In the genomic region with DNA sequence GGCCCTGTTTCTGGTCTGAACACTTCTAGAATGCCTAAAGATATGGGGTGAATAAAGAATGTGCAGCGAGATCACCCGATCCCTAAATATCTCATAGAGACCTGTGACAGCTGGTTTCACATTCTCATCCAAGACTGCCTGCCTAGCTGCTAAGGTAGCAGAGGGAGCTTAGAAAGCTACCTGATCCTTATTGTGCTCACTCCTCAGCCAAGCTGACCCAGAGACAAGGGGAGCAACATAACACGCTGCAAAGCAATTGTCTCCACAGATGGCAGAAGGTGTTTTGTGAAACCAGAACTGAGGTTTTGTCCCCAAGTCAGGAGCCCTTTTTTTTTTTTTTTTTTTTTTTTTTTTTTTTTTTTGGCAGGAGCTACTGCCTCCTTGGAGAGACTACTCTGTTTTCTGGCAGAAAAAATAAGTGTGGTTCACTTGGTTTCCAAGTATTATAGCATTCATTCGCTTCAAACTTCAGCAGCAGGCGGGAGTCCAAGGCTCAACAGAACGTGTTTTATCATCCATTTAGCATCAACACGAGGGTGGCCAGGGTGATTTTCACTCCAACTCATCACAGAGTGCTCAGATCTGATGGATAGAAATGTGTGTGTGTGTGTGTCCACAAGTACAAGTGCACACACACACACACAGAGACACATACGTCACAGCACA, we compare ENCODE assay signal across 13 mouse cellular contexts. TPM values are rescaled to one million over a fixed set of nuclear protein-coding genes. Genes with fewer than 3 reads are reported as not detected.
DNase-seq lines count a peak whose midpoint lies in the region; ATAC-seq lines count a peak whose summit lies in the region.
"Had no signal": no experiment of that assay in that cellular context is flagged by ENCODE, and none has a peak within 500 bp of the region (broad histone marks: within the 10 kb centered on the region; RNA-seq: fewer than 3 reads in every experiment).

No protein-coding gene starts in this region.

- ATAC-seq in embryonic facial prominence, embryonic 14.5 days (ENCODE audit: low read depth): peak; percentile 86; the same call in 1 of the 2 replicates
- peak; percentile 63; the same call in 1 of the 2 replicates for ATAC-seq in forebrain, embryonic 14.5 days

- no peak overlapping the region for H3K4me2 ChIP-seq in embryonic facial prominence, embryonic 14.5 days (ENCODE audit: low read depth, low read length)
- no peak overlapping the region for H3K4me2 ChIP-seq in forebrain, embryonic 14.5 days (ENCODE audit: low read length)
- H3K4me2 ChIP-seq: kidney, embryonic 15.5 days had no signal

- H3K4me1 ChIP-seq in embryonic facial prominence, embryonic 14.5 days (ENCODE audit: control insufficient read depth, insufficient read depth, low read length): 0 out of 2 replicates have a peak, but pooled peaks cover 8% of the 10 kb centered on the region
- H3K4me1 ChIP-seq in embryonic facial prominence, embryonic 10.5 days: no peaks in the 10 kb centered on the region
- H3K4me1 ChIP-seq in forebrain, embryonic 14.5 days (ENCODE audit: control insufficient read depth, insufficient read depth, low read length): peaks cover 5% of the 10 kb centered on the region
- H3K4me1 ChIP-seq: kidney, embryonic 15.5 days; megakaryocyte, embryonic 14.5 days had no signal

- no peaks in the 10 kb centered on the region for H3K36me3 ChIP-seq in embryonic facial prominence, embryonic 14.5 days (ENCODE audit: control insufficient read depth, insufficient read depth, low read length)
- no peaks in the 10 kb centered on the region for H3K36me3 ChIP-seq in embryonic facial prominence, embryonic 10.5 days (replicated peaks)
- no peaks in the 10 kb centered on the region; the same call in 1 of the 2 replicates for H3K36me3 ChIP-seq in forebrain, embryonic 14.5 days (ENCODE audit: control insufficient read depth, insufficient read depth, low read length)
- H3K36me3 ChIP-seq: kidney, embryonic 15.5 days had no signal

- H3K27ac ChIP-seq in embryonic facial prominence, embryonic 14.5 days (replicated peaks; ENCODE audit: low read depth, low read length): no peak overlapping the region; the same call in 1 of the 2 replicates
- H3K27ac ChIP-seq in embryonic facial prominence, embryonic 10.5 days (replicated peaks): no peak overlapping the region
- peak overlapping the region; percentile 21; the same call in 1 of the 2 replicates for H3K27ac ChIP-seq in forebrain, embryonic 14.5 days (ENCODE audit: low read depth, low read length)
- H3K27ac ChIP-seq: kidney, embryonic 15.5 days had no signal

- no peaks in the 10 kb centered on the region for H3K27me3 ChIP-seq in embryonic facial prominence, embryonic 14.5 days (replicated peaks; ENCODE audit: control insufficient read depth, insufficient read depth, low read length)
- no peaks in the 10 kb centered on the region for H3K27me3 ChIP-seq in embryonic facial prominence, embryonic 10.5 days (replicated peaks; ENCODE audit: low read depth, poor library complexity, severe bottlenecking)
- H3K27me3 ChIP-seq in forebrain, embryonic 14.5 days (replicated peaks; ENCODE audit: control insufficient read depth, insufficient read depth, low read length): no peaks in the 10 kb centered on the region
- H3K27me3 ChIP-seq: kidney, embryonic 15.5 days; megakaryocyte, embryonic 14.5 days had no signal

- no peaks in the 10 kb centered on the region for H3K9me3 ChIP-seq in embryonic facial prominence, embryonic 14.5 days (ENCODE audit: control insufficient read depth, low read length)
- no peaks in the 10 kb centered on the region for H3K9me3 ChIP-seq in embryonic facial prominence, embryonic 10.5 days
- no peaks in the 10 kb centered on the region for H3K9me3 ChIP-seq in forebrain, embryonic 14.5 days (replicated peaks; ENCODE audit: control insufficient read depth, low read length)
- H3K9me3 ChIP-seq: kidney, embryonic 15.5 days had no signal

- H3K9ac ChIP-seq in embryonic facial prominence, embryonic 14.5 days (ENCODE audit: low read depth, low read length): no peak overlapping the region
- no peak overlapping the region for H3K9ac ChIP-seq in forebrain, embryonic 14.5 days (ENCODE audit: low read length)
- H3K9ac ChIP-seq: kidney, embryonic 15.5 days had no signal

- no peak overlapping the region for H3K4me3 ChIP-seq in embryonic facial prominence, embryonic 14.5 days (ENCODE audit: low read depth, low read length)
- H3K4me3 ChIP-seq in embryonic facial prominence, embryonic 10.5 days: no peak overlapping the region
- H3K4me3 ChIP-seq in forebrain, embryonic 14.5 days (ENCODE audit: low read depth, low read length): no peak overlapping the region
- H3K4me3 ChIP-seq: kidney, embryonic 15.5 days; megakaryocyte, embryonic 14.5 days; myocyte had no signal

- DNase-seq in embryonic facial prominence, embryonic 14.5 days (ENCODE audit: low spot score): peak; percentile 77
- DNase-seq in embryonic facial prominence, embryonic 10.5 days (ENCODE audit: low spot score): no peak
- peak; percentile 29 for DNase-seq in layer of hippocampus, adult 11-12 months (ENCODE audit: low spot score)
- no peak for DNase-seq in layer of hippocampus, adult 9-10 months (ENCODE audit: low spot score)
- peak; percentile 82 for DNase-seq in forebrain, embryonic 14.5 days (ENCODE audit: low spot score)
- peak; percentile 32 for DNase-seq in right cerebral cortex, postnatal 14 days
- no peak for DNase-seq in Muller cell, postnatal 12 days (ENCODE audit: inconsistent ontology term)
- DNase-seq in adrenal gland, postnatal 10 days: no peak
- DNase-seq: adrenal gland, adult 8-10 months; cerebellum, adult 9-11 months had no signal

- 56% methylated on average over 8 of the region's 8 CpGs for WGBS in embryonic facial prominence, embryonic 14.5 days
- 87% methylated on average over 8 of the region's 8 CpGs for WGBS in embryonic facial prominence, embryonic 10.5 days
- 67% methylated on average over 8 of the region's 8 CpGs for WGBS in forebrain, embryonic 14.5 days

RNA-seq across cellular contexts. Expression of gene Pid1, which starts 22.6 kb away (rescaled TPM):
- polyA plus RNA-seq in embryonic facial prominence, embryonic 14.5 days (2014; fragmentation: Nextera tagmentation; extraction: Ambion mirVana): 38.8 and 40.4 TPM in 2 replicates
- polyA plus RNA-seq in embryonic facial prominence, embryonic 10.5 days (2016; fragmentation: Nextera tagmentation; extraction: Ambion mirVana): 10.9 and 16.5 TPM in 2 replicates
- polyA plus RNA-seq in forebrain, embryonic 14.5 days (2014; fragmentation: Nextera tagmentation; extraction: Ambion mirVana): 42.2 and 54.3 TPM in 2 replicates
- total RNA-seq in adrenal gland, postnatal 10 days (2021): 10 to 100 TPM; 24.9 to 26.4 TPM

Comparison
In these comparisons a context has a peak if more than half of its experiments do, and no peak if none do; other contexts are left out.
1. DNase-seq: peak in embryonic facial prominence, embryonic 14.5 days (single experiment), layer of hippocampus, adult 11-12 months (single experiment), forebrain, embryonic 14.5 days (single experiment) and right cerebral cortex, postnatal 14 days (single experiment); none in embryonic facial prominence, embryonic 10.5 days (single experiment), layer of hippocampus, adult 9-10 months (single experiment), Muller cell, postnatal 12 days (single experiment) and adrenal gland, postnatal 10 days (single experiment).